ENCODE assay signal across 17 mouse cellular contexts in genomic region chr16:97062207-97062606, GRCm38 (mm10).
DNase-seq lines count a peak whose midpoint lies in the region; TF ChIP-seq lines count a peak whose summit lies in the region.
"Had no signal": no experiment of that assay in that cellular context is flagged by ENCODE, and none has a peak within 500 bp of the region (broad histone marks: within the 10 kb centered on the region; RNA-seq: fewer than 3 reads in every experiment).

No protein-coding gene starts in this region.

- peak; percentile 18 to 32 for DNase-seq in cerebellum, postnatal 10 days
- DNase-seq in cerebellum, adult 9-11 months = no peak
- no peak for DNase-seq in natural killer cell, adult 2 months (ENCODE audit: low spot score in 2 of 2)
- DNase-seq in MN1 (ENCODE audit: low spot score) = no peak
- DNase-seq: adrenal gland, postnatal 10 days; adrenal gland, postnatal 36 days; cerebellum, adult 11 months; cerebellum, adult 2 months; gastrocnemius, postnatal 25 days had no signal

- H3K4me1 ChIP-seq in bone marrow macrophage, adult 2 months (ENCODE audit: control insufficient read depth, insufficient read depth, low read length) = peaks cover 30% of the 10 kb centered on the region
- H3K4me1 ChIP-seq: embryonic facial prominence, embryonic 12.5 days; embryonic facial prominence, embryonic 15.5 days; heart, embryonic 13.5 days; hindbrain, embryonic 12.5 days; hindbrain, embryonic 15.5 days had no signal

- TF ChIP-seq POLR2A in bone marrow macrophage, adult 2 months (IDR thresholded peaks at IDR 0.05; ENCODE audit: borderline replicate concordance, low read depth, low read length) = no peak

- 57% methylated on average over 3 of the region's 3 CpGs for WGBS in macrophage (ENCODE audit: missing documents)

- H3K27ac ChIP-seq in bone marrow macrophage, adult 2 months (ENCODE audit: insufficient read depth, low read depth, low read length) = peak overlapping the region; percentile 69
- peak overlapping the region; percentile 17; the same call in 1 of the 2 replicates for H3K27ac ChIP-seq in macrophage
- H3K27ac ChIP-seq: embryonic facial prominence, embryonic 12.5 days; embryonic facial prominence, embryonic 15.5 days; heart, embryonic 13.5 days; hindbrain, embryonic 12.5 days; hindbrain, embryonic 15.5 days had no signal

- H3K4me3 ChIP-seq in bone marrow macrophage, adult 2 months (ENCODE audit: insufficient read depth, low read length) = no peak overlapping the region
- no peak overlapping the region for H3K4me3 ChIP-seq in macrophage (ENCODE audit: inconsistent target)
- H3K4me3 ChIP-seq: embryonic facial prominence, embryonic 12.5 days; embryonic facial prominence, embryonic 15.5 days; forebrain, embryonic 15.5 days; heart, embryonic 13.5 days; hindbrain, embryonic 12.5 days; hindbrain, embryonic 15.5 days had no signal

- no peak for TF ChIP-seq CTCF in bone marrow macrophage, adult 2 months (IDR thresholded peaks at IDR 0.05; ENCODE audit: low read depth, low read length)

- no peaks in the 10 kb centered on the region for H3K79me2 ChIP-seq in macrophage (ENCODE audit: inconsistent target)

- no peaks in the 10 kb centered on the region for H3K36me3 ChIP-seq in macrophage (ENCODE audit: inconsistent target)
- H3K36me3 ChIP-seq: embryonic facial prominence, embryonic 12.5 days; embryonic facial prominence, embryonic 15.5 days; forebrain, embryonic 15.5 days; heart, embryonic 13.5 days; hindbrain, embryonic 12.5 days; hindbrain, embryonic 15.5 days had no signal

Comparison
In these comparisons a context has a peak if more than half of its experiments do, and no peak if none do; other contexts are left out.
1. DNase-seq: peak in cerebellum, postnatal 10 days (2 of 2); none in cerebellum, adult 9-11 months (single experiment), natural killer cell, adult 2 months (0 of 2) and MN1 (single experiment).